Mouse (Mus musculus) left cerebral cortex, postnatal 4 days (tissue): ENCODE results near the gene Ly6g6e. TPM values are rescaled to one million over a fixed set of nuclear protein-coding genes. Genes with fewer than 3 reads are reported as not detected.

Experiments used
- DNase-seq: peaks from one replicate; pipeline ENCODE4 v3.0.0-alpha.2; 2022
- intact Hi-C: fragments of 180-260 bp; cut with DNase I; formaldehyde crosslinking; loops from one replicate; pipeline ENCODE4 v1.15.1; 2025
- total RNA-seq, 2 experiments: library from RNA; stranded (reverse); gene quantifications; 2 replicates each; pipeline ENCODE4 v1.2.3; 2021

The Ly6g6e gene
- total RNA-seq, 2 experiments from 2014 or later = 2.8 to 3.4 TPM

DNA sequence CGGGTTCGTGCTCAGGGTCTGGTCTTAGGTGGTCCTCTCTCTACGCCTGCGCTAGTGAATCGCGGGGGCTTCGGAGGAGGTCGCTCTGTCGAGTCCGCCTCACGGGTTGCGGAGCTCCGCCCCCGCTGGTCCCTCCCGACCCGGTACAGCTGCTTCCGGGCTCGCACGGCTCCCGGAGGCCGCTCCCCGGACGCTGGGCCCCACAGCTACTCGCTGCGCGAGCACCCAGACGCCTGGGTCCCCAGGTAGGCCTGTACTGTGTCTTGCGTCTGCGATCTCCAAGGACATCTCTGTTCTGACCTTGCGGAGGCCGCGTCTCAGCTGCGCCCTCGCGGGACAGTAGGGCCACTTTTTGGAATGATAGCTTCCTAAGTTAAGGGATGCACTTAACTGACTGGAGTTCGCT is 49.5 kb downstream of the Ly6g6e start, which contains the start of gene D17H6S53E:
Gene D17H6S53E (plus strand): TSS at position 168 of the 406 bp plus-strand sequence.
- intact Hi-C loops = no loop called here
- DNase-seq = peak; percentile 65

GRCm38 (mm10) chr17:35127017-35127416 is 50.3 kb downstream of the Ly6g6e start:
- intact Hi-C loops = no loop called here
- no peak for DNase-seq

Other genes with a start within 250 kb of the Ly6g6e start
- 10 to 100 TPM; 47.9 to 48.2 TPM for gene Stk19, start 240.0 kb upstream of the Ly6g6e start, total RNA-seq
- 10 to 100 TPM; 33.8 to 38.1 TPM for gene Dxo, start 239.9 kb upstream of the Ly6g6e start, total RNA-seq
- 10 to 100 TPM; 68.5 to 74.7 TPM for gene Skiv2l, start 226.7 kb upstream of the Ly6g6e start, total RNA-seq
- gene Nelfe, start 226.5 kb upstream of the Ly6g6e start, total RNA-seq = 10 to 100 TPM; 31.7 to 32.8 TPM
- gene Cfb, start 214.4 kb upstream of the Ly6g6e start, total RNA-seq = under 1 TPM; 0.28 to 0.66 TPM
- gene Zbtb12, start 197.4 kb upstream of the Ly6g6e start, total RNA-seq = 10 to 100 TPM; 35.4 to 38.3 TPM
- gene Gm20547, start 194.9 kb upstream of the Ly6g6e start, total RNA-seq = not detected
- 1 to 10 TPM; 2.1 to 3.2 TPM for gene C2, start 178.6 kb upstream of the Ly6g6e start, total RNA-seq
- gene Ehmt2, start 178.4 kb upstream of the Ly6g6e start, total RNA-seq = 100 to 1,000 TPM; 232 to 251 TPM
- gene Slc44a4, start 162.4 kb upstream of the Ly6g6e start, total RNA-seq = under 1 TPM in 1 of 2 experiments, not detected in 1; 0.20 TPM
- gene Neu1, start 145.6 kb upstream of the Ly6g6e start, total RNA-seq = 10 to 100 TPM; 18.8 to 19.1 TPM
- gene Hspa1b, start 117.7 kb upstream of the Ly6g6e start, total RNA-seq = 1 to 10 TPM; 1.6 to 2.3 TPM
- gene Gm20481, start 107.0 kb upstream of the Ly6g6e start, total RNA-seq = not detected
- gene Hspa1a, start 104.7 kb upstream of the Ly6g6e start, total RNA-seq = 1 to 10 TPM; 3.1 to 5.2 TPM
- under 1 TPM in 1 of 2 experiments, not detected in 1; 0.22 TPM for gene Hspa1l, start 104.2 kb upstream of the Ly6g6e start, total RNA-seq
- 10 to 100 TPM; 35.9 to 38.5 TPM for gene Lsm2, start 95.0 kb upstream of the Ly6g6e start, total RNA-seq
- 10 to 100 TPM; 91.0 to 94.3 TPM for gene Vars, start 75.9 kb upstream of the Ly6g6e start, total RNA-seq
- under 1 TPM; 0.12 to 0.16 TPM for gene Vwa7, start 60.3 kb upstream of the Ly6g6e start, total RNA-seq
- under 1 TPM; 0.98 to 0.99 TPM for gene Sapcd1, start 48.9 kb upstream of the Ly6g6e start, total RNA-seq
- 1 to 10 TPM; 2.0 to 3.2 TPM for gene Msh5, start 30.2 kb upstream of the Ly6g6e start, total RNA-seq
- 10 to 100 TPM; 20.2 to 20.3 TPM for gene Clic1, start 26.9 kb upstream of the Ly6g6e start, total RNA-seq
- gene Ddah2, start 17.9 kb upstream of the Ly6g6e start, total RNA-seq = 100 to 1,000 TPM; 101 to 115 TPM
- gene Ly6g6c, start 11.5 kb upstream of the Ly6g6e start, total RNA-seq = not detected
- not detected for gene Mpig6b, start 10.7 kb upstream of the Ly6g6e start, total RNA-seq
- gene Ly6g6d, start 1.2 kb downstream of the Ly6g6e start, total RNA-seq = not detected
- gene Ly6g6f, start 8.7 kb downstream of the Ly6g6e start, total RNA-seq = not detected
- gene Abhd16a, start 12.4 kb downstream of the Ly6g6e start, total RNA-seq = 10 to 100 TPM; 66.7 to 73.6 TPM
- not detected for gene Ly6g5c, start 31.4 kb downstream of the Ly6g6e start, total RNA-seq
- 1 to 10 TPM in 1 of 2 experiments, under 1 TPM in 1; 0.81 to 2.3 TPM for gene Ly6g5b, start 38.5 kb downstream of the Ly6g6e start, total RNA-seq
- 10 to 100 TPM; 10.7 to 12.1 TPM for gene Gpank1, start 44.6 kb downstream of the Ly6g6e start, total RNA-seq
- 100 to 1,000 TPM; 210 to 214 TPM for gene Csnk2b, start 45.2 kb downstream of the Ly6g6e start, total RNA-seq
- 10 to 100 TPM; 19.8 to 20.1 TPM for gene D17H6S53E, start 49.5 kb downstream of the Ly6g6e start, total RNA-seq
- under 1 TPM in 1 of 2 experiments, not detected in 1; 0.52 TPM for gene Apom, start 55.1 kb downstream of the Ly6g6e start, total RNA-seq
- gene Bag6, start 58.3 kb downstream of the Ly6g6e start, total RNA-seq = 100 to 1,000 TPM; 395 to 410 TPM
- gene Prrc2a, start 88.0 kb downstream of the Ly6g6e start, total RNA-seq = 100 to 1,000 TPM; 311 to 315 TPM
- gene Aif1, start 99.2 kb downstream of the Ly6g6e start, total RNA-seq = 1 to 10 TPM; 2.5 to 3.6 TPM
- gene Lst1, start 111.5 kb downstream of the Ly6g6e start, total RNA-seq = 10 to 100 TPM; 12.3 to 17.6 TPM
- under 1 TPM; 0.77 to 0.88 TPM for gene Ltb, start 117.5 kb downstream of the Ly6g6e start, total RNA-seq
- gene Tnf, start 125.1 kb downstream of the Ly6g6e start, total RNA-seq = under 1 TPM in 1 of 2 experiments, not detected in 1; 0.52 TPM
- 1 to 10 TPM in 1 of 2 experiments, under 1 TPM in 1; 0.82 to 1.0 TPM for gene Lta, start 128.4 kb downstream of the Ly6g6e start, total RNA-seq
- not detected for gene Gm16181, start 143.9 kb downstream of the Ly6g6e start, total RNA-seq
- 100 to 1,000 TPM; 122 to 142 TPM for gene Atp6v1g2, start 156.8 kb downstream of the Ly6g6e start, total RNA-seq
- 10 to 100 TPM; 14.7 to 14.8 TPM for gene Nfkbil1, start 158.9 kb downstream of the Ly6g6e start, total RNA-seq
- gene Ddx39b, start 164.8 kb downstream of the Ly6g6e start, total RNA-seq = 100 to 1,000 TPM; 324 to 337 TPM
- gene H2-D1, start 185.8 kb downstream of the Ly6g6e start, total RNA-seq = 10 to 100 TPM; 19.1 to 22.8 TPM
- gene H2-Q1, start 243.5 kb downstream of the Ly6g6e start, total RNA-seq = under 1 TPM; 0.28 to 0.32 TPM